Mouse (Mus musculus) CD4-positive, CD25-positive, alpha-beta regulatory T cell, adult 2 months (primary cell): Measurements from ENCODE around the gene Actr3b.
A peak's percentile ranks its signal among the peaks of the same experiment; 100 is the strongest.
"Not testable (repeated sequence)": the region's sequence is repeated elsewhere in the genome, so short reads cannot be mapped to it uniquely, and the experiment has no call there.

Source experiments
- DNase-seq: peaks from one replicate; pipeline ENCODE4 v3.0.0-alpha.2; 2012; ENCODE audit warnings: low read depth, low spot score

The Actr3b gene

GRCm38 (mm10) chr5:25773921-25774790, 14.4 kb downstream of the Actr3b start:
- DNase-seq = no peak

- DNase-seq = no peak
These were observed 31.8 kb downstream of the Actr3b start for GRCm38 (mm10) chr5:25791570-25791969.

GRCm38 (mm10) chr5:25797776-25798175, 38.0 kb downstream of the Actr3b start:
- no peak for DNase-seq

GRCm38 (mm10) chr5:25800929-25801328, 41.1 kb downstream of the Actr3b start:
- no peak for DNase-seq

GRCm38 (mm10) chr5:25801744-25802143, 41.9 kb downstream of the Actr3b start:
- no peak for DNase-seq

GRCm38 (mm10) chr5:25804569-25804968, 44.8 kb downstream of the Actr3b start:
- DNase-seq = no peak

GRCm38 (mm10) chr5:25812922-25813321, 53.1 kb downstream of the Actr3b start:
- no peak for DNase-seq

GRCm38 (mm10) chr5:25829308-25830094, 69.7 kb downstream of the Actr3b start:
- DNase-seq = no peak

GRCm38 (mm10) chr5:25830802-25831201, 71.0 kb downstream of the Actr3b start:
- no peak for DNase-seq

- DNase-seq = peak; percentile 56
These were observed 71.8 kb downstream of the Actr3b start for GRCm38 (mm10) chr5:25831624-25832023.

- peak; percentile 54 for DNase-seq
These were observed 79.6 kb downstream of the Actr3b start for GRCm38 (mm10) chr5:25839400-25839799.

GRCm38 (mm10) chr5:25846558-25846957, 86.8 kb downstream of the Actr3b start:
- DNase-seq = no peak

GRCm38 (mm10) chr5:25847154-25847553, 87.4 kb downstream of the Actr3b start:
- DNase-seq = no peak

- DNase-seq = peak; percentile 7
These were observed 88.3 kb downstream of the Actr3b start for GRCm38 (mm10) chr5:25848058-25848457.

GRCm38 (mm10) chr5:25866201-25866600, 106.4 kb downstream of the Actr3b start:
- no peak for DNase-seq

GRCm38 (mm10) chr5:25869880-25870279, 110.1 kb downstream of the Actr3b start:
- DNase-seq = no peak

GRCm38 (mm10) chr5:25870632-25871031, 110.8 kb downstream of the Actr3b start:
- no peak for DNase-seq

GRCm38 (mm10) chr5:25871342-25872023, 111.7 kb downstream of the Actr3b start:
- no peak for DNase-seq

GRCm38 (mm10) chr5:25873046-25873445, 113.2 kb downstream of the Actr3b start:
- DNase-seq = no peak

GRCm38 (mm10) chr5:25875927-25876326, 116.1 kb downstream of the Actr3b start:
- not testable (repeated sequence) for DNase-seq

GRCm38 (mm10) chr5:25877281-25877680, 117.5 kb downstream of the Actr3b start:
- no peak for DNase-seq

GRCm38 (mm10) chr5:25877996-25878395, 118.2 kb downstream of the Actr3b start:
- DNase-seq = no peak
